Mouse (Mus musculus): Measurements from ENCODE around the gene Inpp5a. TPM values are rescaled to one million over a fixed set of nuclear protein-coding genes. Genes with fewer than 3 reads are reported as not detected.
A peak's percentile ranks its signal among the peaks of the same experiment; 100 is the strongest.

Inpp5a gene
- polyA plus RNA-seq, 1 experiment from 2014 or later: 53.4 TPM

DNA sequence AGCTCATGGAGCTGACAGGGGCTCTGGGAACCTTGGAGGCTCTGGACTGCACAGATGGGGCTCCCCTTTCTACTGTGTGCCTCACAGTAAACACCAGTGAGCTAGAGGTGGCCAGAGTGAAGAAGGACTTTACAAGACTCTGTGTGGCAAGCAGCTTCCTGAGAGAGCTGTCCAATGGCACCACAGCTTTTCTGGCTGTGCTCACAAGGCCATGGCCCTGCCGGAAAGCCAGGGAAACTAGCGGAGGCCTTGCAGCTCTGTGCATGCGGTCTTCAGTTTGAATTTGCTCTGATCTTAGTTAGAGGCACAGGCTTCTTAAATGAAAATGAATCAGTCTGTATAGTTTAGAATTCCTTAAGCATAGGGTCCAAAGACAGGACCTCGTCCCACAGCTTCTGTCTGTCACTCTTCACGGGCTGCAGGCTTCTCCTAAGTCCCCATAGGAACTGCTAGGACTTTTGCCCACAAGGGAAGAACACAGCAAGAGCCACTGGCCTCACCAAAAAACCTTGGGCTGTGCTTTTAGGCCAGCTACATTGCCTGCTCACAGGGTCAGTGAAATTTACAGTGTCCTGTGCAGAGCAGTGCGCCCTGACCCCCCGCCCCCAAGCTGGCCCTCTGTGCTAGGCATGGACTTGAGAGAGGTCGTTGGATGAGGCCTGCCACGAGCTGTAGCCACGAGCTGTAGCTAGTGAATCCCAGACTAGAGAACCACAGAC, 78.4 kb downstream of the Inpp5a start:
- Histone ChIP-seq H3K27ac (peak overlapping the region; percentile 98), H3K9me3 (replicated peaks) (no peaks in the 10 kb centered on the region), H3K36me3 (no peaks in the 10 kb centered on the region), H3K27me3 (no peaks in the 10 kb centered on the region), H3K4me1 (replicated peaks) (peaks cover 72% of the 10 kb centered on the region), H3K9ac (no peak overlapping the region), H3K4me2 (peak overlapping the region; percentile 14; the same call in 1 of the 2 replicates), H3K4me3 (no peak overlapping the region)
- ATAC-seq (replicated peaks; ENCODE audit: insufficient number of reproducible peaks, insufficient read depth, low FRiP score, low read depth): no peak
- WGBS: 45% methylated on average over 10 of the region's 10 CpGs

DNA sequence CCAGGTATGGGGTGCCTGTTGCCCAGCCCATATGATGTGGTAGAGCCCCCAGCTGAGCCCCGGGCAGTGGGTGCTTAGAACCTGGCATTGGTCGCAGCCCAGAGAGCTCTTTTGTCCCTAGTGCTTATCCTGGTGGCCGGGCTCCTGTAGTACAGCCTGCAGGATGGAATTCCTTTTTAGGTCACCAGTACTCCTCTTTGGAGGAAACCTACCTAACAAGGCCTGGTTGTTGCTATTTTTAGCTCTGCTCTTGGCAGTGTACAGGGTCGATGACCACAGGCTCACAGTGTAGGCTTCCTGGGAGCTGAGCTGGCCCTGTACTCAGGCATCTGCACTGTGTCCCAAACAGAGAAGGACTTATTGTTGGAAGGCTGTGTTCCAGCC, 79.0 kb downstream of the Inpp5a start:
- Histone ChIP-seq H3K9ac (no peak overlapping the region), H3K36me3 (no peaks in the 10 kb centered on the region), H3K4me3 (no peak overlapping the region), H3K9me3 (replicated peaks) (no peaks in the 10 kb centered on the region), H3K4me2 (peak overlapping the region; percentile 14; the same call in 1 of the 2 replicates), H3K27me3 (no peaks in the 10 kb centered on the region), H3K27ac (peak overlapping the region; percentile 98), H3K4me1 (replicated peaks) (peaks cover 72% of the 10 kb centered on the region)
- 19% methylated on average over 4 of the region's 4 CpGs for WGBS
- ATAC-seq (replicated peaks; ENCODE audit: insufficient number of reproducible peaks, insufficient read depth, low FRiP score, low read depth): peak; percentile 87

DNA sequence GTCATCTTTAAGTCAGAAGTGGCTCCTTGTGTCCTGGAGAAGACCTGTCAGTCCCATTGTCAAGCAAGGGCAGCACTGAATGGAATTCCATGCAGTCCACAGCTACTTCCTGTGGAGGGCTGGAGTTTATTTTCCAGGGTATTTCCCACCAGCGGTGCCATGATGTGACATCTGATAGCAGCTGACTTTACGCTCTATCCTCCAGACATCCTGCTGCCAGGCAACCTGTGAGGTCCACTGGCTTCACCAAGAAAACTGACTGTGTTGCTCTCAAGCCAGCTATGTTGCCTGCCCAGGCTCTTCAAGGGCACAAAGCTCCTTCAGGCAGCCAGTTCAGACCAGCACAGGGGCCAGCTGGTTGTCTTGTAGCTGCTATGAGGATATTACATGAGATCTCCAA, 79.5 kb downstream of the Inpp5a start:
- no peak for ATAC-seq (replicated peaks; ENCODE audit: insufficient number of reproducible peaks, insufficient read depth, low FRiP score, low read depth)
- no peaks in the 10 kb centered on the region for H3K9me3 ChIP-seq (replicated peaks)
- peak overlapping the region; percentile 26; the same call in 1 of the 2 replicates for H3K9ac ChIP-seq
- no peak overlapping the region for H3K4me2 ChIP-seq
- no peaks in the 10 kb centered on the region for H3K27me3 ChIP-seq
- WGBS: 18% methylated on average over 2 of the region's 2 CpGs
- no peak overlapping the region for H3K4me3 ChIP-seq
- peaks cover 77% of the 10 kb centered on the region for H3K4me1 ChIP-seq (replicated peaks)
- no peaks in the 10 kb centered on the region for H3K36me3 ChIP-seq
- H3K27ac ChIP-seq: peak overlapping the region; percentile 98

DNA sequence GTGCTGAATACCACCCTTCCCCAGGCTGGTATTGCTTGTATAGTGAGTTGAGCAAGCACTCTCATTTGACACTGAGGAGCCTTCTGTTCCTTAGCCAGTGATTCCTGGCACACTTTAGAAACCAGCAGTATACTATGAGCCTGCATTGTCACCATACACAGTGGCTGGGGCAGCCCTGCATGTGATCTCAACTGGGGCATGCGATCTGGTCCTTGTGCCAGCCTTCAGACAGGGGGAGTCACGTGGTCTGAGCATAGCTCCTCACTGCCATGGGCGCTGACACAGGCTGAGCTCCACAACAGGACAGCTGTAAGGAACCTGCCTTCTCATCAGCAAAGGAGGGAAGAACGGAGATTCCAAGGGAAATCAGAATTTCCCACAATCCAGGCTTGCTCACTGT, 80.5 kb downstream of the Inpp5a start:
- H3K9ac ChIP-seq: no peak overlapping the region
- peak overlapping the region; percentile 98 for H3K27ac ChIP-seq

DNA sequence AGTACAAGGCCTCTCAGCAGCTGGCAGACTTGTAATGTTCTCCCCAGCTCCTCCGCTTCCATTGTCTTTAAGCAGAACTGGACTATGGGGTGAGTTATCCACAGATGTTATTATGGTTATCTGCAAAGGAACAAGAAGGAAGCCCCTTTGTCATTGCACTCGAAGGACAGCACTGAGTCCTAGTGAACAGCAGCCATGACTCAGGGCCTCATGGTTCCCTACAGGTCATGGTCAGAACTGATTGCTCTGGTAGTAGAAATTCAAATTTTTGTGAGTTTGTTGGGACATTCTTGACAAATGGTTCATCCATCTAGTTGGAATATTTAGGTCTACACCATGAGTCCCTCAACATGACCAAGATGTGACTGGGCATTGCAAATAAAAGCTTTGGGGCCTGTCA, 81.6 kb downstream of the Inpp5a start:
- H3K4me1 ChIP-seq (replicated peaks): peaks cover 87% of the 10 kb centered on the region
- no peak for ATAC-seq (replicated peaks; ENCODE audit: insufficient number of reproducible peaks, insufficient read depth, low FRiP score, low read depth)
- H3K4me3 ChIP-seq: no peak overlapping the region
- 77% methylated on average over 2 of the region's 2 CpGs for WGBS
- no peaks in the 10 kb centered on the region for H3K9me3 ChIP-seq (replicated peaks)
- no peak overlapping the region for H3K27ac ChIP-seq
- no peak overlapping the region for H3K9ac ChIP-seq
- H3K4me2 ChIP-seq: no peak overlapping the region
- H3K27me3 ChIP-seq: no peaks in the 10 kb centered on the region
- H3K36me3 ChIP-seq: no peaks in the 10 kb centered on the region

More for the DNA sequence above, 80.5 kb downstream of the Inpp5a start:
- no peak for ATAC-seq (replicated peaks; ENCODE audit: insufficient number of reproducible peaks, insufficient read depth, low FRiP score, low read depth)
- peaks cover 81% of the 10 kb centered on the region for H3K4me1 ChIP-seq (replicated peaks)
- H3K4me3 ChIP-seq: no peak overlapping the region
- no peak overlapping the region for H3K4me2 ChIP-seq
- H3K36me3 ChIP-seq: no peaks in the 10 kb centered on the region
- H3K9me3 ChIP-seq (replicated peaks): no peaks in the 10 kb centered on the region
- H3K27me3 ChIP-seq: no peaks in the 10 kb centered on the region
- WGBS: 57% methylated on average over 4 of the region's 4 CpGs

DNA sequence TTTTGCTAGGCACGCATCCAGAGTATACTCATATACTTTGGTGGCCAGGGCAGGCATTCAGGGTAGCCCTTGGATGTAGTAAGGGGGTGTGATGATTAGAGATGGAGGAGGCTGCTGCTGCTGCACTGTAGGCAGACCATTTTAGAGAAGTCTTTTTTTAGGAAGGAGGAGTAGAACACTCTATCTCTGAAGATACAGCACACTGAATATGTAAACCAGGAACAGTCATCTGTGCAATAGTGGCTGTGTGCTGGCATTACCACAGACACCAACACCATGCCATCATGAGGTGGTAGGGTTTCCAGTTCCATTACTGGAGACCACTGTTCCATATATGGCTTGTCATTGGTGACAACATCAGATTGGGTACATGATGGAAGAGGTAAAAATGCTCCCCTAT, 83.1 kb downstream of the Inpp5a start:
- peak overlapping the region; percentile 60 for H3K27ac ChIP-seq
- ATAC-seq (replicated peaks; ENCODE audit: insufficient number of reproducible peaks, insufficient read depth, low FRiP score, low read depth): no peak
- H3K4me1 ChIP-seq (replicated peaks): peaks cover 80% of the 10 kb centered on the region
- no peaks in the 10 kb centered on the region for H3K27me3 ChIP-seq
- no peak overlapping the region for H3K9ac ChIP-seq
- H3K4me3 ChIP-seq: no peak overlapping the region
- no peak overlapping the region for H3K4me2 ChIP-seq
- H3K9me3 ChIP-seq (replicated peaks): no peaks in the 10 kb centered on the region
- 52% methylated on average over 1 of the region's 1 CpGs for WGBS
- H3K36me3 ChIP-seq: no peaks in the 10 kb centered on the region

DNA sequence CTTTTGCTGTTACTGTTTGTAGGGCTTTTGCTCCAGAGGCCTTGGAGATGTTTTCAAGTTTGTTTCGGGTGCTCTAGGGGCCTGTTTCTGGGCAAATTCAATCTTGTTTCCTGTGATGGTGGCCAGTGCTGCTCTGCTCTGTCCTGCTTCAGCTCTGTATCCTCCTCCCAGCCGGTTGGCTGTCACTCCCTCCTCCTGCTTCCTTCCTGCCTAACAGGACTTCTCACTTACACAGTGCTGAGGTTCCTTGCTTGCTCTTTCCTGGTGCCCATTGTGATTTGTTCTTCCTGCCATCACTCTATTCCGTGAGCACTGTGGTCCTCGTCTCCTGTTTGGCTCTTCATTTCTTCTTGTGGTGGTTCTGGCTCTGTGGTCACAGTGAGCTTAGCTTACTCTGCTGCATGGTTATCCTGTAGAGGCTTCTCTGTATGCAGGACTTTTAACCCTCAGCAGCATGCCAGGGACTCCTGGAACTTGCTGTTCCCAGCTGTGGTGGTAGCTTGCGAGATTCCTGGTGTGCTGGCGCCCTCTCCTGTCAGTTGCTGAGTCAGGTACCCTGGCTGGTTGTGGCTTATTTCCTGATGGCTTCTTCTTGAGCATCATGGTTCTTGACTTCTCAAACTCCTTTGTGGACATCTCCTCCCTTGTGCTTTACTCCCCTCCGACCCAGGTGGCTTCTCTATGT, 84.1 kb downstream of the Inpp5a start:
- no peak overlapping the region for H3K9ac ChIP-seq

DNA sequence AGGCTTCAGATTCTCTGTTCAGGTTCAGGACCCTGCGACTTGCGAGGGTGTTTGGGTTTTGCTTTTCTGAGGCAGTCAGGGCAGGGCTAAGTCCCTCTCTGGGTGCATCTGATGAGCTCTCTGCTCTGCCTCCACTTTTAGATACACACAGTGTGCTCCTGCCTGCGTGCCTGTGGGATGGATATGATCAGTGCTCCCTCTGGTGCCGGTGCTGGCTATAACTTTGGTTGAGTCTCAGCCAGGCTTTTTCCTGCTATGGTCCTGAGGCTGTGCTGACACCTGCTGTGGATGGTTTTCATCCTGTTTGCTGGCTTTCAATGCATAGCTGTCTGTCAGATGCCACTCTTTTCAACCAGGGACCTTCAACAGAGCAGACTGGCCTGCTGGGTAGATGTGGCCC, 87.0 kb downstream of the Inpp5a start:
- Histone ChIP-seq H3K27ac (no peak overlapping the region), H3K36me3 (peaks cover 14% of the 10 kb centered on the region; the same call in 1 of the 2 replicates), H3K9ac (no peak overlapping the region), H3K4me3 (no peak overlapping the region), H3K27me3 (no peaks in the 10 kb centered on the region), H3K4me1 (replicated peaks) (peaks cover 43% of the 10 kb centered on the region), H3K9me3 (replicated peaks) (no peaks in the 10 kb centered on the region), H3K4me2 (no peak overlapping the region)
- 47% methylated on average over 4 of the region's 4 CpGs for WGBS
- ATAC-seq (replicated peaks; ENCODE audit: insufficient number of reproducible peaks, insufficient read depth, low FRiP score, low read depth): no peak

More for the DNA sequence above, 84.1 kb downstream of the Inpp5a start:
- Histone ChIP-seq H3K4me2 (no peak overlapping the region), H3K27ac (peak overlapping the region; percentile 60), H3K27me3 (no peaks in the 10 kb centered on the region), H3K4me3 (no peak overlapping the region), H3K4me1 (replicated peaks) (peaks cover 70% of the 10 kb centered on the region), H3K36me3 (peaks cover 1% of the 10 kb centered on the region; the same call in 1 of the 2 replicates), H3K9me3 (replicated peaks) (no peaks in the 10 kb centered on the region)
- 26% methylated on average over 7 of the region's 7 CpGs for WGBS
- peak; percentile 66 for ATAC-seq (replicated peaks; ENCODE audit: insufficient number of reproducible peaks, insufficient read depth, low FRiP score, low read depth)

DNA sequence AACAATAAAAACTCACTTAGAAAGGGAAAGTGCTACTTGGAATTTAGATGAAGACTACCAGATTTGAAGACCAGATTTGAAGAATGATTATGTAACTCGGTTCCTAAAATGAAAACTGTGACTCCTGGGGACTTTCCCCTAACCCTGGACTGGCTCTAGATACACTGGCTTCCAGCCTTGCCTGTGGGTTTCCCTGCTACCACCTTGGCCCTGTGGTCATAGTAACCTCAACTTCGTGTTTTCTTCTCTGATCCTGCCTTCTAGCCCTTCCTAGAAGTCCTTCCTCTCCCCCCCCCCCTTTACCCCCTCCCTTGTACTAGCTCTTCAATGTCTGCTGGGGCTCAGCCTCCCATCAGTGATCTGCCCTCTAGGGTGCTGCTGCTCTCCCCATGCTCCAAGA, 87.8 kb downstream of the Inpp5a start:
- Histone ChIP-seq H3K4me3 (no peak overlapping the region), H3K9ac (no peak overlapping the region), H3K27me3 (no peaks in the 10 kb centered on the region), H3K4me2 (no peak overlapping the region), H3K9me3 (replicated peaks) (no peaks in the 10 kb centered on the region), H3K4me1 (replicated peaks) (peaks cover 40% of the 10 kb centered on the region), H3K27ac (no peak overlapping the region), H3K36me3 (peaks cover 18% of the 10 kb centered on the region; the same call in 1 of the 2 replicates)
- ATAC-seq (replicated peaks; ENCODE audit: insufficient number of reproducible peaks, insufficient read depth, low FRiP score, low read depth): no peak
- WGBS: 69% methylated on average over 2 of the region's 2 CpGs

DNA sequence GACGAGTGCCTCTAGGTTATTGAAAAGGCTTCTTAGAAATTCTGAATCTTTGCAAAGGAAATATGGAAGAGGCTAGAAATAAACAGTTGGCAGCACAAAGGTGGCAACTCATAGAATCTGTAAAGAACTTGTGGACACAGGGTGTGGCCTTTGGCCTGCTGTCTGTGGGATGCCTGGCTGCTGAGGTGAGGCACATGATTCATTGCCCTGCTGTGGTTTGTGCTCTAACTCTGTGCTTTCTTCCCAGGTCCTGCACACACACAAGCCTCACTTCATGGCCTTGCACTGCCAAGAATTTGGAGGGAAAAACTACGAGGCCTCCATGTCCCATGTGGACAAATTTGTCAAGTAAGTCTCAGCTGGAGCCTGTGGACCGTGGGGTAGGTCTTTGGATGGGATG, 88.8 kb downstream of the Inpp5a start:
- H3K4me1 ChIP-seq (replicated peaks): peaks cover 29% of the 10 kb centered on the region
- H3K27me3 ChIP-seq: no peaks in the 10 kb centered on the region
- no peak for ATAC-seq (replicated peaks; ENCODE audit: insufficient number of reproducible peaks, insufficient read depth, low FRiP score, low read depth)
- no peak overlapping the region for H3K27ac ChIP-seq
- no peak overlapping the region for H3K9ac ChIP-seq
- peaks cover 23% of the 10 kb centered on the region; the same call in 1 of the 2 replicates for H3K36me3 ChIP-seq
- H3K4me3 ChIP-seq: no peak overlapping the region
- no peaks in the 10 kb centered on the region for H3K9me3 ChIP-seq (replicated peaks)
- no peak overlapping the region for H3K4me2 ChIP-seq
- WGBS: 90% methylated on average over 3 of the region's 3 CpGs

DNA sequence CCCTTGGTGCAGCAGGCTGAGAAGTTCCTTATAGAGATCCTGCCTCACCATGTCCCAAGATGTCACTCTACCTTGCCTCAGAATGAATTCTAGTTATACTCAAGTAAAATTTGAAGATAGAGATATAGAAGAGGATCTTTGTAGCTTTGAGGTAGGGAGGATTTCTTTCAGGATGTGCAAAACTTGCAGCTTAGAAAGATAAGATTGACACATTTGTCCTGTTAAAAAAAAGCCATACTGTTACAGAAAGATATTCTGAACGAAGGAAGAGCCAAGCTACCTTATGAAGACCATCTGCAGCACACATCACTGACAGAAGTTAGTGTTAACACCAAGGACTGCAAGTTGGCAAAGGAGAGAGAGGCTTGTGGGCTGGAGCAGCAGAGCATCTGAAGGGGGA, 90.2 kb downstream of the Inpp5a start:
- Histone ChIP-seq H3K4me2 (no peak overlapping the region), H3K9me3 (replicated peaks) (no peaks in the 10 kb centered on the region), H3K36me3 (peaks cover 23% of the 10 kb centered on the region; the same call in 1 of the 2 replicates), H3K27me3 (no peaks in the 10 kb centered on the region), H3K9ac (no peak overlapping the region), H3K4me1 (replicated peaks) (peaks cover 22% of the 10 kb centered on the region), H3K4me3 (no peak overlapping the region), H3K27ac (no peak overlapping the region)
- ATAC-seq (replicated peaks; ENCODE audit: insufficient number of reproducible peaks, insufficient read depth, low FRiP score, low read depth): no peak
- 60% methylated on average over 1 of the region's 1 CpGs for WGBS

Data from heart, embryonic 15.5 days (tissue).